Mouse (Mus musculus) cerebellum, postnatal 4 days (tissue): ENCODE data around the gene Gm11237.
A peak's percentile ranks its signal among the peaks of the same experiment; 100 is the strongest.
"Not testable (repeated sequence)": the region's sequence is repeated elsewhere in the genome, so short reads cannot be mapped to it uniquely, and the experiment has no call there.

Experiments used
- DNase-seq, 2 experiments: peaks; one replicate each; pipeline ENCODE4 v3.0.0; 2022; ENCODE audit warnings: low spot score in 2 of 2, mixed read lengths in 1 of 2

The Gm11237 gene

GRCm38 (mm10) chr4:73622684-73623083 is at the start of gene Gm11237:
Gene Gm11237, plus strand, starts transcription at chr4:73622984.
- not testable (repeated sequence) for DNase-seq

GRCm38 (mm10) chr4:73599248-73599647 is 23.5 kb upstream of the Gm11237 start:
- DNase-seq = peak in 1 of 2 experiments; percentile 3

- DNase-seq = not testable (repeated sequence)
Observed at GRCm38 (mm10) chr4:73607581-73607980, 15.2 kb upstream of the Gm11237 start, which contains the start of gene Gm11238. Gene Gm11238, plus strand, starts transcription at chr4:73607881.

GRCm38 (mm10) chr4:73637821-73638220 is 15.0 kb downstream of the Gm11237 start, which contains the start of gene Gm11236:
Gene Gm11236, plus strand, starts transcription at chr4:73638121.
- not testable (repeated sequence) for DNase-seq

- DNase-seq = peak in 1 of 2 experiments; percentile 18
Observed at GRCm38 (mm10) chr4:73661864-73662263, 39.1 kb downstream of the Gm11237 start.

- DNase-seq = not testable (repeated sequence)
Observed at GRCm38 (mm10) chr4:73668054-73668453, 45.3 kb downstream of the Gm11237 start, which contains the start of gene Gm11239. Gene Gm11239, plus strand, starts transcription at chr4:73668354.
